Mouse (Mus musculus) ES-Bruce4 (cell line): ENCODE measurements around the gene Crmp1. TPM values are rescaled to one million over a fixed set of nuclear protein-coding genes. Genes with fewer than 3 reads are reported as not detected.
A peak's percentile ranks its signal among the peaks of the same experiment; 100 is the strongest.

Experiments
- H3K27ac ChIP-seq: 2 replicates; pipeline ENCODE4 v1.5.1; 2012; ENCODE audit warnings: low read length, inconsistent platforms; ENCODE audit not compliant: insufficient read depth
- H3K27me3 ChIP-seq: 2 replicates; pipeline ENCODE4 v1.6.1; 2012; ENCODE audit warnings: mild to moderate bottlenecking, low read length, inconsistent platforms; ENCODE audit not compliant: control insufficient read depth, poor library complexity, insufficient read depth, severe bottlenecking
- H3K36me3 ChIP-seq: 2 replicates; pipeline ENCODE4 v1.6.1; 2012; ENCODE audit warnings: inconsistent platforms, mild to moderate bottlenecking, low read length, moderate library complexity; ENCODE audit not compliant: control insufficient read depth, poor library complexity, insufficient read depth, severe bottlenecking
- H3K4me1 ChIP-seq: one replicate; pipeline ENCODE4 v1.8.1; 2011; ENCODE audit warnings: low read length; ENCODE audit not compliant: control insufficient read depth, insufficient read depth
- H3K4me3 ChIP-seq: 2 replicates; pipeline ENCODE4 v1.5.1; 2011; ENCODE audit warnings: low read depth, mild to moderate bottlenecking, low read length
- H3K9ac ChIP-seq: 2 replicates; pipeline ENCODE4 v1.6.1; 2012; ENCODE audit warnings: low read depth, mild to moderate bottlenecking, inconsistent platforms; ENCODE audit not compliant: poor library complexity, severe bottlenecking
- H3K9me3 ChIP-seq: replicated peaks from 2 replicates; pipeline ENCODE4 v1.6.1; 2012; ENCODE audit warnings: mild to moderate bottlenecking, low read length, inconsistent platforms; ENCODE audit not compliant: control insufficient read depth, poor library complexity, insufficient read depth, severe bottlenecking
- CTCF ChIP-seq: IDR thresholded peaks from one replicate; pipeline ENCODE4 v1.8.1; 2011; ENCODE audit warnings: low read depth, low read length
- EP300 ChIP-seq: IDR thresholded peaks from 2 replicates; pipeline ENCODE4 v1.6.1; 2011; ENCODE audit warnings: low read depth, low read length; ENCODE audit not compliant: insufficient read depth
- POLR2A ChIP-seq: IDR thresholded peaks from one replicate; pipeline ENCODE4 v1.8.1; 2011; ENCODE audit warnings: low read length; ENCODE audit not compliant: insufficient read depth
- polyA plus RNA-seq: library from polyadenylated mRNA; stranded (reverse); fragments of >200 nt; gene quantifications from 2 replicates; pipeline ENCODE4 v1.2.4, GENCODE M21; 2011; ENCODE audit warnings: low read depth; ENCODE audit not compliant: missing spikeins, insufficient read depth, insufficient read length

The Crmp1 gene
- polyA plus RNA-seq, 1 experiment, result 17.4 TPM

- TF ChIP-seq CTCF (no peak), POLR2A (no peak), EP300 (no peak)
- Histone ChIP-seq H3K4me3 (no peak overlapping the region), H3K27me3 (no peaks in the 10 kb centered on the region), H3K4me1 (no peaks in the 10 kb centered on the region), H3K27ac (no peak overlapping the region), H3K9ac (no peak overlapping the region), H3K36me3 (no peaks in the 10 kb centered on the region), H3K9me3 (no peaks in the 10 kb centered on the region)
These were observed 13.6 kb upstream of the Crmp1 start for GRCm38 (mm10) chr5:37227956-37228680.

GRCm38 (mm10) chr5:37228894-37229293 lies 12.8 kb upstream of the Crmp1 start:
- TF ChIP-seq EP300, result no peak
- no peak for TF ChIP-seq POLR2A
- TF ChIP-seq CTCF, result no peak
- no peak overlapping the region for H3K27ac ChIP-seq
- no peaks in the 10 kb centered on the region for H3K4me1 ChIP-seq
- no peaks in the 10 kb centered on the region for H3K36me3 ChIP-seq
- H3K9me3 ChIP-seq, result no peaks in the 10 kb centered on the region
- H3K4me3 ChIP-seq, result no peak overlapping the region
- no peak overlapping the region for H3K9ac ChIP-seq
- H3K27me3 ChIP-seq, result no peaks in the 10 kb centered on the region

- Histone ChIP-seq H3K9me3 (no peaks in the 10 kb centered on the region), H3K27me3 (no peaks in the 10 kb centered on the region), H3K9ac (no peak overlapping the region), H3K36me3 (no peaks in the 10 kb centered on the region), H3K4me3 (no peak overlapping the region), H3K4me1 (no peaks in the 10 kb centered on the region), H3K27ac (no peak overlapping the region)
- no peak for TF ChIP-seq CTCF
- TF ChIP-seq POLR2A, result no peak
- no peak for TF ChIP-seq EP300
These were observed 8.7 kb upstream of the Crmp1 start for GRCm38 (mm10) chr5:37233010-37233557.

GRCm38 (mm10) chr5:37238654-37239053 lies 3.1 kb upstream of the Crmp1 start:
- no peak overlapping the region for H3K9ac ChIP-seq
- H3K9me3 ChIP-seq, result no peaks in the 10 kb centered on the region
- no peak overlapping the region for H3K4me3 ChIP-seq
- peaks cover 3% of the 10 kb centered on the region for H3K4me1 ChIP-seq
- no peaks in the 10 kb centered on the region for H3K36me3 ChIP-seq
- no peaks in the 10 kb centered on the region for H3K27me3 ChIP-seq
- no peak overlapping the region for H3K27ac ChIP-seq
- no peak for TF ChIP-seq EP300
- no peak for TF ChIP-seq POLR2A
- no peak for TF ChIP-seq CTCF

GRCm38 (mm10) chr5:37240550-37240949 lies 1.2 kb upstream of the Crmp1 start:
- H3K27ac ChIP-seq, result no peak overlapping the region
- H3K36me3 ChIP-seq, result no peaks in the 10 kb centered on the region
- H3K4me3 ChIP-seq, result no peak overlapping the region
- H3K9me3 ChIP-seq, result no peaks in the 10 kb centered on the region
- TF ChIP-seq POLR2A (no peak), EP300 (0 out of 2 replicates have a peak, but pooled peaks have one; percentile 15)
- peaks cover 5% of the 10 kb centered on the region for H3K4me1 ChIP-seq
- H3K27me3 ChIP-seq, result no peaks in the 10 kb centered on the region
- H3K9ac ChIP-seq, result no peak overlapping the region

GRCm38 (mm10) chr5:37241224-37241623 lies 516 bp upstream of the Crmp1 start:
- no peaks in the 10 kb centered on the region for H3K36me3 ChIP-seq
- peaks cover 5% of the 10 kb centered on the region for H3K4me1 ChIP-seq
- no peaks in the 10 kb centered on the region for H3K9me3 ChIP-seq
- no peaks in the 10 kb centered on the region for H3K27me3 ChIP-seq
- no peak overlapping the region for H3K27ac ChIP-seq
- H3K4me3 ChIP-seq, result peak overlapping the region; percentile 73
- TF ChIP-seq EP300, result no peak
- no peak for TF ChIP-seq CTCF
- TF ChIP-seq POLR2A, result no peak
- H3K9ac ChIP-seq, result no peak overlapping the region
